Mouse (Mus musculus) CH12.LX (cell line): Measurements from ENCODE around the gene Ifi206. TPM values are rescaled to one million over a fixed set of nuclear protein-coding genes. Genes with fewer than 3 reads are reported as not detected.

Source experiments
- DNase-seq: peaks from one replicate; pipeline ENCODE4 v3.0.0-alpha.2; 2013; ENCODE audit errors: extremely low read depth
- H3K27ac ChIP-seq: 2 replicates; pipeline ENCODE4 v1.5.1; 2012; ENCODE audit warnings: low read depth, mild to moderate bottlenecking, control low read depth, moderate library complexity; ENCODE audit not compliant: insufficient read depth
- H3K27me3 ChIP-seq: replicated peaks from 2 replicates; pipeline ENCODE3; 2012; ENCODE audit warnings: inconsistent platforms
- H3K36me3 ChIP-seq, 2 experiments: replicated peaks in 1 of 2; 2 replicates each; pipeline versions ENCODE3 to v1.6.1; 2012; ENCODE audit warnings: inconsistent platforms in 1 of 2, low read length in 1 of 2, mild to moderate bottlenecking in 1 of 2, mixed read lengths in 1 of 2, moderate library complexity in 1 of 2; ENCODE audit not compliant: control insufficient read depth in 1 of 2, insufficient read depth in 1 of 2
- H3K4me1 ChIP-seq, 2 experiments: 2 replicates each; pipeline ENCODE4 v1.6.1; 2012; ENCODE audit warnings: inconsistent platforms in 1 of 2, moderate library complexity in 1 of 2; ENCODE audit not compliant: insufficient read depth in 2 of 2, control insufficient read depth in 1 of 2
- H3K4me2 ChIP-seq: 2 replicates; pipeline ENCODE4 v1.6.1; 2012; ENCODE audit warnings: low read depth, mild to moderate bottlenecking, control low read depth; ENCODE audit not compliant: poor library complexity, insufficient read depth, severe bottlenecking
- H3K4me3 ChIP-seq, 3 experiments: fragments of 150-350 bp in 1 of 3; sonication (generic) in 1 of 3; replicated peaks in 1 of 3; 2 replicates each; pipeline versions ENCODE3 to v1.5.1; 2011 to 2012; ENCODE audit warnings: low read depth in 2 of 3, low read length in 2 of 3, mild to moderate bottlenecking in 2 of 3, moderate library complexity in 2 of 3, control low read depth in 1 of 3, improper control_type of control experiment in 1 of 3, inconsistent platforms in 1 of 3, mixed read lengths in 1 of 3; ENCODE audit not compliant: poor library complexity in 1 of 3
- H3K79me2 ChIP-seq: replicated peaks from 2 replicates; pipeline ENCODE4 v1.6.1; 2012; ENCODE audit warnings: mild to moderate bottlenecking, moderate library complexity; ENCODE audit not compliant: control insufficient read depth, poor library complexity, insufficient read depth, severe bottlenecking; ENCODE audit errors: extremely low read depth
- H3K9ac ChIP-seq: 2 replicates; pipeline ENCODE4 v1.6.1; 2012; ENCODE audit warnings: low read depth, mild to moderate bottlenecking, control low read depth, moderate library complexity; ENCODE audit not compliant: insufficient read depth
- H3K9me3 ChIP-seq: replicated peaks from 2 replicates; pipeline ENCODE3; 2012; ENCODE audit warnings: low read length, inconsistent platforms, mixed read lengths
- BHLHE40 ChIP-seq: IDR thresholded peaks from 2 replicates; pipeline ENCODE4 v1.6.1; 2011; ENCODE audit warnings: mild to moderate bottlenecking, low read depth, low read length, improper control_type of control experiment
- CHD1 ChIP-seq: IDR thresholded peaks from 2 replicates; pipeline ENCODE4 v1.6.1; 2012; ENCODE audit warnings: low read depth, low read length, improper control_type of control experiment, inconsistent platforms
- CHD2 ChIP-seq: IDR thresholded peaks from 2 replicates; pipeline ENCODE4 v1.6.1; 2011; ENCODE audit warnings: low read length, improper control_type of control experiment
- EP300 ChIP-seq: IDR thresholded peaks from 2 replicates; pipeline ENCODE4 v1.6.1; 2011; ENCODE audit warnings: low read length, improper control_type of control experiment
- GABPA ChIP-seq: IDR thresholded peaks from 2 replicates; pipeline ENCODE4 v1.6.1; 2012; ENCODE audit warnings: low read depth, low read length, improper control_type of control experiment, inconsistent platforms; ENCODE audit not compliant: insufficient replicate concordance
- JUN ChIP-seq: IDR thresholded peaks from 2 replicates; pipeline ENCODE4 v1.6.1; 2011; ENCODE audit warnings: low read depth, mild to moderate bottlenecking, low read length, improper control_type of control experiment, moderate library complexity; ENCODE audit not compliant: insufficient read depth
- KAT2A ChIP-seq: IDR thresholded peaks from 2 replicates; pipeline ENCODE4 v1.6.1; 2012; ENCODE audit warnings: low read length, improper control_type of control experiment, inconsistent platforms; ENCODE audit not compliant: insufficient replicate concordance
- MAX ChIP-seq: IDR thresholded peaks from 2 replicates; pipeline ENCODE4 v1.6.1; 2011; ENCODE audit warnings: low read length, improper control_type of control experiment
- MEF2A ChIP-seq: IDR thresholded peaks from 2 replicates; pipeline ENCODE4 v1.6.1; 2014; ENCODE audit warnings: low read depth, mild to moderate bottlenecking, inconsistent platforms, low read length, improper control_type of control experiment, borderline replicate concordance
- MYC ChIP-seq: IDR thresholded peaks from 2 replicates; pipeline ENCODE4 v1.6.1; 2011; ENCODE audit warnings: low read depth, mild to moderate bottlenecking, improper control_type of control experiment, low read length
- NELFE ChIP-seq: IDR thresholded peaks from 2 replicates; pipeline ENCODE4 v1.6.1; 2011; ENCODE audit warnings: low read depth, low read length, improper control_type of control experiment
- POLR2A ChIP-seq: IDR thresholded peaks from 2 replicates; pipeline ENCODE4 v1.6.1; 2011; ENCODE audit warnings: low read depth, mild to moderate bottlenecking, improper control_type of control experiment, low read length
- POLR2AphosphoS2 ChIP-seq: IDR thresholded peaks from 2 replicates; pipeline ENCODE4 v1.6.1; 2011; ENCODE audit warnings: low read depth, low read length, improper control_type of control experiment
- RCOR1 ChIP-seq: conservative IDR thresholded peaks from 2 replicates; pipeline ENCODE4 v1.6.1; 2012; ENCODE audit warnings: low read depth, mild to moderate bottlenecking, inconsistent platforms, low read length, improper control_type of control experiment
- SIN3A ChIP-seq: IDR thresholded peaks from 2 replicates; pipeline ENCODE4 v1.6.1; 2012; ENCODE audit warnings: low read length, improper control_type of control experiment, inconsistent platforms
- UBTF ChIP-seq: IDR thresholded peaks from 2 replicates; pipeline ENCODE4 v1.6.1; 2012; ENCODE audit warnings: low read depth, mild to moderate bottlenecking, inconsistent platforms, low read length, improper control_type of control experiment, moderate library complexity
- USF1 ChIP-seq: IDR thresholded peaks from 2 replicates; pipeline ENCODE4 v1.6.1; 2014; ENCODE audit warnings: low read depth, mild to moderate bottlenecking, inconsistent platforms, low read length, improper control_type of control experiment
- USF2 ChIP-seq: conservative IDR thresholded peaks from 2 replicates; pipeline ENCODE4 v1.6.1; 2011; ENCODE audit warnings: low read depth, low read length, improper control_type of control experiment
- ZC3H11A ChIP-seq: IDR thresholded peaks from 2 replicates; pipeline ENCODE4 v1.6.1; 2012; ENCODE audit warnings: low read depth, mild to moderate bottlenecking, inconsistent platforms, low read length, improper control_type of control experiment
- ZMIZ1 ChIP-seq: IDR thresholded peaks from 2 replicates; pipeline ENCODE4 v1.6.1; 2012; ENCODE audit warnings: low read depth, mild to moderate bottlenecking, inconsistent platforms, low read length, improper control_type of control experiment
- ZNF384 ChIP-seq: IDR thresholded peaks from 2 replicates; pipeline ENCODE4 v1.6.1; 2012; ENCODE audit warnings: low read depth, low read length, improper control_type of control experiment, inconsistent platforms
- dilution Hi-C: fragments of 300-500 bp; cut with MboI; formaldehyde crosslinking; loops from 2 replicates; pipeline ENCODE4 v1.14.3; 2020; ENCODE audit warnings: low sequenced_read_pairs; ENCODE audit not compliant: extremely low pct_unique_long_range_greater_than_20kb, extremely low pct_ligation_motif_present
- in situ Hi-C: fragments of 300-500 bp; cut with MboI; formaldehyde crosslinking; loops from 3 replicates; pipeline ENCODE4 v1.14.3; 2019; ENCODE audit warnings: low sequenced_read_pairs, low pct_ligation_motif_present, low pct_unique_long_range_greater_than_20kb, mixed read lengths
- polyA plus RNA-seq: library from polyadenylated mRNA; unstranded; fragments of >175 nt; gene quantifications from 2 replicates; pipeline ENCODE4 v1.2.1, GENCODE M21; 2012; ENCODE audit warnings: low read depth; ENCODE audit not compliant: insufficient read length
- total RNA-seq, 2 experiments: library from RNA; depleted of rRNA; stranded (reverse); fragments of 300-350 nt in 1 of 2; fragments of >200 nt in 1 of 2; gene quantifications; 2 replicates each; pipeline ENCODE4 v1.2.3; 2012 to 2014

Gene Ifi206
- total and polyA plus RNA-seq, 3 experiments = 0.56 TPM; not detected in 2

- TF ChIP-seq CHD2 (peak; percentile 60; the same call in 1 of the 2 replicates), RCOR1 (0 out of 2 replicates have a peak, but pooled peaks have one; percentile 55), KAT2A (no peak), JUN (peak; percentile 1; the same call in 1 of the 2 replicates), ZMIZ1 (no peak), UBTF (no peak)
- TF ChIP-seq, all 38 proteins: peak for 17
Observed at GRCm38 (mm10) chr1:173429995-173430699, 60.7 kb downstream of the Ifi206 start (continued).

GRCm38 (mm10) chr1:173427385-173427784 lies 63.5 kb downstream of the Ifi206 start:
- H3K36me3 ChIP-seq = peaks cover 12 to 41% of the 10 kb centered on the region in 2 experiments
- no peaks in the 10 kb centered on the region for H3K9me3 ChIP-seq
- H3K4me1 ChIP-seq = peaks cover 38 to 96% of the 10 kb centered on the region in 2 experiments
- DNase-seq = peak; percentile 73
- peak overlapping the region in 1 of 3 experiments; percentile 22 for H3K4me3 ChIP-seq
- H3K27me3 ChIP-seq = no peaks in the 10 kb centered on the region
- dilution Hi-C loops (no loop called here), in situ Hi-C loops (no loop called here)
- H3K79me2 ChIP-seq = peaks cover 87% of the 10 kb centered on the region
- H3K27ac ChIP-seq = no peak overlapping the region
- H3K9ac ChIP-seq = no peak overlapping the region
- no peak for TF ChIP-seq POLR2AphosphoS2
- no peak for TF ChIP-seq POLR2A
- TF ChIP-seq MYC = peak; percentile 40; the same call in 1 of the 2 replicates
- peak; percentile 74 for TF ChIP-seq USF2
- TF ChIP-seq EP300 = peak; percentile 25; the same call in 1 of the 2 replicates
- peak; percentile 76 for TF ChIP-seq BHLHE40
- TF ChIP-seq ZNF384 = no peak
- no peak for TF ChIP-seq CHD2
- no peak for TF ChIP-seq ZC3H11A
- TF ChIP-seq CHD1 = no peak
- no peak for TF ChIP-seq GABPA
- peak; percentile 75 for TF ChIP-seq MEF2A
- TF ChIP-seq JUN = no peak
- no peak for TF ChIP-seq NELFE
- peak; percentile 88 for TF ChIP-seq MAX
- TF ChIP-seq UBTF = no peak
- TF ChIP-seq USF1 = peak; percentile 81
- peak; percentile 30; the same call in 1 of the 2 replicates for TF ChIP-seq SIN3A
- peak overlapping the region; percentile 29 for H3K4me2 ChIP-seq
